Mouse (Mus musculus) kidney, embryonic 16.5 days (tissue): ENCODE measurements at regions not wholly inside any gene's neighbourhood (a gene's known extent, or its start where the extent isn't known, plus 50 kb on each side); places are given as distances from the start of the nearest gene placed in this dataset.
"Not testable (repeated sequence)": the region's sequence is repeated elsewhere in the genome, so short reads cannot be mapped to it uniquely, and the experiment has no call there.

Source experiments
- ATAC-seq: fragments of 200-750 bp; cut with Nextera tagmentation; 2 replicates; pipeline ENCODE4 v1.8.0; 2017; ENCODE audit warnings: moderate TSS enrichment; ENCODE audit not compliant: low FRiP score, low TSS enrichment
- H3K27ac ChIP-seq: fragments of 300-500 bp; sonication (generic); 2 replicates; pipeline ENCODE4 v1.5.1; 2014; ENCODE audit warnings: low read length
- H3K27me3 ChIP-seq: fragments of 300-500 bp; sonication (generic); 2 replicates; pipeline ENCODE4 v1.6.1; 2014; ENCODE audit warnings: low read length, control low read depth, mixed read lengths; ENCODE audit not compliant: insufficient read depth
- H3K36me3 ChIP-seq: fragments of 300-500 bp; sonication (generic); 2 replicates; pipeline ENCODE4 v1.6.1; 2014; ENCODE audit warnings: low read length, control low read depth, mixed read lengths; ENCODE audit not compliant: insufficient read depth
- H3K4me1 ChIP-seq: fragments of 300-500 bp; sonication (generic); 2 replicates; pipeline ENCODE4 v1.6.1; 2014; ENCODE audit warnings: low read length, control low read depth, mixed read lengths; ENCODE audit not compliant: insufficient read depth
- H3K4me2 ChIP-seq: fragments of 300-500 bp; sonication (generic); replicated peaks from 2 replicates; pipeline ENCODE4 v1.6.1; 2014; ENCODE audit warnings: low read depth, low read length
- H3K4me3 ChIP-seq: fragments of 300-500 bp; sonication (generic); 2 replicates; pipeline ENCODE4 v1.5.1; 2014; ENCODE audit warnings: mild to moderate bottlenecking, low read length
- H3K9ac ChIP-seq: fragments of 300-500 bp; sonication (generic); replicated peaks from 2 replicates; pipeline ENCODE4 v1.6.1; 2014; ENCODE audit warnings: low read length
- H3K9me3 ChIP-seq: fragments of 300-500 bp; sonication (generic); 2 replicates; pipeline ENCODE4 v1.6.1; 2016; ENCODE audit warnings: low read length, control low read depth
- WGBS: fragments of 180-500 bp; shearing (Covaris S2); extraction: QIAGEN DNeasy Blood & Tissue Kit; methylation state at CpG from one replicate; pipeline ENCODE4 v1.1.7; 2014; 5-methylcytosine and 5-hydroxymethylcytosine counted together

GRCm38 (mm10) chr17:13532579-13532978 lies 178.2 kb downstream of the Tcp10c start:
- not testable (repeated sequence) for H3K36me3 ChIP-seq, ATAC-seq
- 74% methylated on average over 5 of the region's 5 CpGs for WGBS

GRCm38 (mm10) chr17:13540446-13541241 lies 186.3 kb downstream of the Tcp10c start:
- Histone ChIP-seq H3K9ac (no peak overlapping the region), H3K9me3 (peaks cover 50% of the 10 kb centered on the region), H3K36me3 (no peaks in the 10 kb centered on the region), H3K4me1 (no peaks in the 10 kb centered on the region), H3K27me3 (no peaks in the 10 kb centered on the region), H3K4me2 (no peak overlapping the region), H3K27ac (no peak overlapping the region), H3K4me3 (no peak overlapping the region)
- ATAC-seq: peak; percentile 46; the same call in 1 of the 2 replicates
- WGBS: 79% methylated on average over 7 of the region's 7 CpGs

More at GRCm38 (mm10) chr17:13532579-13532978, 178.2 kb downstream of the Tcp10c start:
- not testable (repeated sequence) for H3K27me3 ChIP-seq, H3K4me2 ChIP-seq, H3K9me3 ChIP-seq, H3K4me1 ChIP-seq, H3K9ac ChIP-seq, H3K27ac ChIP-seq, H3K4me3 ChIP-seq

- Histone ChIP-seq H3K9me3 (peaks cover 52% of the 10 kb centered on the region), H3K4me2 (no peak overlapping the region), H3K4me1 (no peaks in the 10 kb centered on the region), H3K36me3 (no peaks in the 10 kb centered on the region), H3K9ac (no peak overlapping the region), H3K27ac (no peak overlapping the region), H3K4me3 (no peak overlapping the region), H3K27me3 (no peaks in the 10 kb centered on the region)
- ATAC-seq: 0 out of 2 replicates have a peak, but pooled peaks have one; percentile 11
- WGBS: 68% methylated on average over 12 of the region's 12 CpGs
Observed at GRCm38 (mm10) chr17:13541249-13541648, 186.9 kb downstream of the Tcp10c start.

- ATAC-seq: no peak
- no peak overlapping the region for H3K4me3 ChIP-seq
- no peak overlapping the region for H3K4me2 ChIP-seq
- no peak overlapping the region for H3K27ac ChIP-seq
- H3K27me3 ChIP-seq: no peaks in the 10 kb centered on the region
- no peaks in the 10 kb centered on the region for H3K36me3 ChIP-seq
- H3K4me1 ChIP-seq: no peaks in the 10 kb centered on the region
- H3K9me3 ChIP-seq: peaks cover 61% of the 10 kb centered on the region
- H3K9ac ChIP-seq: no peak overlapping the region
Observed at GRCm38 (mm10) chr17:13542261-13542660, 187.9 kb downstream of the Tcp10c start.

GRCm38 (mm10) chr17:13542856-13543255 lies 188.5 kb downstream of the Tcp10c start:
- no peaks in the 10 kb centered on the region for H3K36me3 ChIP-seq
- 82% methylated on average over 10 of the region's 10 CpGs for WGBS
- no peak overlapping the region for H3K27ac ChIP-seq
- no peak overlapping the region for H3K9ac ChIP-seq
- H3K9me3 ChIP-seq: peaks cover 66% of the 10 kb centered on the region
- H3K4me2 ChIP-seq: no peak overlapping the region
- ATAC-seq: no peak; the same call in 1 of the 2 replicates
- H3K4me1 ChIP-seq: no peaks in the 10 kb centered on the region
- no peaks in the 10 kb centered on the region for H3K27me3 ChIP-seq
- H3K4me3 ChIP-seq: no peak overlapping the region

GRCm38 (mm10) chr17:13544036-13544795 lies 189.8 kb downstream of the Tcp10c start:
- Histone ChIP-seq H3K27ac (no peak overlapping the region), H3K9me3 (peaks cover 80% of the 10 kb centered on the region), H3K9ac (no peak overlapping the region), H3K4me3 (no peak overlapping the region), H3K27me3 (no peaks in the 10 kb centered on the region), H3K4me2 (no peak overlapping the region), H3K36me3 (no peaks in the 10 kb centered on the region), H3K4me1 (no peaks in the 10 kb centered on the region)
- no peak for ATAC-seq
- WGBS: 59% methylated on average over 2 of the region's 2 CpGs

GRCm38 (mm10) chr17:13546249-13546648 lies 191.9 kb downstream of the Tcp10c start:
- Histone ChIP-seq H3K9ac (no peak overlapping the region), H3K9me3 (peaks cover 73% of the 10 kb centered on the region), H3K4me1 (no peaks in the 10 kb centered on the region), H3K36me3 (no peaks in the 10 kb centered on the region), H3K27ac (no peak overlapping the region), H3K4me2 (no peak overlapping the region), H3K4me3 (no peak overlapping the region), H3K27me3 (no peaks in the 10 kb centered on the region)
- ATAC-seq: no peak
- WGBS: 58% methylated on average over 3 of the region's 3 CpGs

GRCm38 (mm10) chr17:13546669-13547085 lies 192.3 kb downstream of the Tcp10c start:
- H3K4me3 ChIP-seq: no peak overlapping the region
- no peaks in the 10 kb centered on the region for H3K36me3 ChIP-seq
- peaks cover 69% of the 10 kb centered on the region for H3K9me3 ChIP-seq
- no peak overlapping the region for H3K4me2 ChIP-seq
- H3K4me1 ChIP-seq: no peaks in the 10 kb centered on the region
- no peaks in the 10 kb centered on the region for H3K27me3 ChIP-seq
- WGBS: 86% methylated on average over 7 of the region's 7 CpGs
- ATAC-seq: no peak
- H3K27ac ChIP-seq: no peak overlapping the region
- no peak overlapping the region for H3K9ac ChIP-seq

- Histone ChIP-seq H3K4me3 (no peak overlapping the region), H3K27ac (no peak overlapping the region), H3K9me3 (peaks cover 71% of the 10 kb centered on the region), H3K27me3 (no peaks in the 10 kb centered on the region), H3K4me1 (no peaks in the 10 kb centered on the region), H3K9ac (no peak overlapping the region), H3K36me3 (no peaks in the 10 kb centered on the region), H3K4me2 (no peak overlapping the region)
- no peak for ATAC-seq
- 64% methylated on average over 12 of the region's 12 CpGs for WGBS
Observed at GRCm38 (mm10) chr17:13547657-13548360, 193.4 kb downstream of the Tcp10c start.
